Mouse (Mus musculus) midbrain, embryonic 11.5 days (tissue): ENCODE data around the gene Disc1. TPM values are rescaled to one million over a fixed set of nuclear protein-coding genes. Genes with fewer than 3 reads are reported as not detected.

Source experiments
- ATAC-seq: fragments of 200-750 bp; cut with Nextera tagmentation; 2 replicates; pipeline ENCODE4 v1.8.0; 2017; ENCODE audit warnings: moderate TSS enrichment, moderate library complexity; ENCODE audit not compliant: low FRiP score
- DNase-seq: peaks from one replicate; pipeline ENCODE4 v3.0.0; 2015; ENCODE audit warnings: low spot score; ENCODE audit errors: missing footprints
- H3K27ac ChIP-seq: fragments of 300-500 bp; sonication (generic); 2 replicates; pipeline ENCODE4 v1.5.1; 2014; ENCODE audit warnings: low read depth, low read length
- H3K27me3 ChIP-seq: fragments of 300-500 bp; sonication (generic); 2 replicates; pipeline ENCODE4 v1.6.1; 2014; ENCODE audit warnings: mild to moderate bottlenecking, low read length, moderate library complexity, mixed read lengths; ENCODE audit not compliant: control insufficient read depth, insufficient read depth
- H3K36me3 ChIP-seq: fragments of 300-500 bp; sonication (generic); 2 replicates; pipeline ENCODE4 v1.6.1; 2014; ENCODE audit warnings: mild to moderate bottlenecking, low read length, moderate library complexity, mixed read lengths; ENCODE audit not compliant: control insufficient read depth, insufficient read depth
- H3K4me1 ChIP-seq: fragments of 300-500 bp; sonication (generic); 2 replicates; pipeline ENCODE4 v1.6.1; 2014; ENCODE audit warnings: low read length; ENCODE audit not compliant: control insufficient read depth, insufficient read depth
- H3K4me2 ChIP-seq: fragments of 300-500 bp; sonication (generic); 2 replicates; pipeline ENCODE4 v1.6.1; 2014; ENCODE audit warnings: mild to moderate bottlenecking, moderate library complexity
- H3K4me3 ChIP-seq: fragments of 300-500 bp; sonication (generic); 2 replicates; pipeline ENCODE4 v1.5.1; 2014; ENCODE audit warnings: low read depth, low read length
- H3K9ac ChIP-seq: fragments of 300-500 bp; sonication (generic); 2 replicates; pipeline ENCODE4 v1.6.1; 2014; ENCODE audit warnings: low read length
- H3K9me3 ChIP-seq: fragments of 300-500 bp; sonication (generic); 2 replicates; pipeline ENCODE4 v1.6.1; 2016; ENCODE audit warnings: low read length; ENCODE audit not compliant: control insufficient read depth
- WGBS: fragments of 180-500 bp; shearing (Covaris S2); extraction: QIAGEN DNeasy Blood & Tissue Kit; methylation state at CpG from one replicate; pipeline ENCODE4 v1.1.7; 2014; 5-methylcytosine and 5-hydroxymethylcytosine counted together
- polyA plus RNA-seq: library from polyadenylated mRNA; unstranded; fragments of >200 nt; fragmentation: Nextera tagmentation; extraction: Ambion mirVana; gene quantifications from 2 replicates; pipeline ENCODE4 v1.2.1, GENCODE M21; 2014

Gene Disc1
- polyA plus RNA-seq, 1 experiment from 2014 or later, result 0.82 TPM

GRCm38 (mm10) chr8:125074581-125074980 lies 20.6 kb downstream of the Disc1 start:
- Histone ChIP-seq H3K9ac (no peak overlapping the region), H3K27me3 (no peaks in the 10 kb centered on the region), H3K4me3 (no peak overlapping the region), H3K27ac (no peak overlapping the region), H3K36me3 (no peaks in the 10 kb centered on the region), H3K9me3 (no peaks in the 10 kb centered on the region), H3K4me1 (no peaks in the 10 kb centered on the region; the same call in 1 of the 2 replicates), H3K4me2 (no peak overlapping the region)
- ATAC-seq, result no peak
- DNase-seq, result no peak
- WGBS, result 82% methylated on average over 2 of the region's 2 CpGs

DNA sequence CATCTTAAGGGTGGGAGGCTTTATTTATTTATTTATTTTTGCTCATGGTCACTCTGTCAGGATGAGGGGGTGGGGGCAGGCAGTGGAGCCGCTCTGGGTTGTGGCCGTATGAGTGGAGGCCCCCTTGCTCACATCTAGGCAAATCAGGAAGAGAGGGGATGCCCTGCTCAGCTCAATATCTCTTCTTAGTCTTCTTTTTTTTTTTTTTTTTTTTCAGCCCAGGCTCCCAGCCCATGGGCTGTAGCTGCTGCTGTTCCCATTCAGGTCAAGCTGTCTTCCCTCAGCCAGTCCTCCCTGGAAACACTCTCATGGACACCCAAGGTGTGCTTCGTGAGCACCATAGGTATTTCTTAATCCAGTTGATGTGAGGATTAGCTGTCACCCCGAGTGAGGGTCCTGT lies 21.4 kb downstream of the Disc1 start:
- no peak overlapping the region for H3K4me2 ChIP-seq
- WGBS, result 82% methylated on average over 4 of the region's 4 CpGs

GRCm38 (mm10) chr8:125077326-125077725 lies 23.3 kb downstream of the Disc1 start:
- H3K36me3 ChIP-seq, result no peaks in the 10 kb centered on the region
- H3K27me3 ChIP-seq, result no peaks in the 10 kb centered on the region
- no peak overlapping the region for H3K4me2 ChIP-seq
- H3K4me3 ChIP-seq, result no peak overlapping the region
- peaks cover 3% of the 10 kb centered on the region; the same call in 1 of the 2 replicates for H3K4me1 ChIP-seq
- 58% methylated on average over 8 of the region's 8 CpGs for WGBS
- no peak for ATAC-seq
- no peak for DNase-seq
- H3K27ac ChIP-seq, result no peak overlapping the region
- H3K9ac ChIP-seq, result no peak overlapping the region
- H3K9me3 ChIP-seq, result no peaks in the 10 kb centered on the region

More for the DNA sequence above, 21.4 kb downstream of the Disc1 start:
- DNase-seq (no peak), ATAC-seq (no peak)
- H3K4me1 ChIP-seq, result no peaks in the 10 kb centered on the region
- H3K36me3 ChIP-seq, result no peaks in the 10 kb centered on the region
- no peak overlapping the region for H3K9ac ChIP-seq
- no peak overlapping the region for H3K27ac ChIP-seq
- no peak overlapping the region for H3K4me3 ChIP-seq
- no peaks in the 10 kb centered on the region for H3K27me3 ChIP-seq
- no peaks in the 10 kb centered on the region for H3K9me3 ChIP-seq

DNA sequence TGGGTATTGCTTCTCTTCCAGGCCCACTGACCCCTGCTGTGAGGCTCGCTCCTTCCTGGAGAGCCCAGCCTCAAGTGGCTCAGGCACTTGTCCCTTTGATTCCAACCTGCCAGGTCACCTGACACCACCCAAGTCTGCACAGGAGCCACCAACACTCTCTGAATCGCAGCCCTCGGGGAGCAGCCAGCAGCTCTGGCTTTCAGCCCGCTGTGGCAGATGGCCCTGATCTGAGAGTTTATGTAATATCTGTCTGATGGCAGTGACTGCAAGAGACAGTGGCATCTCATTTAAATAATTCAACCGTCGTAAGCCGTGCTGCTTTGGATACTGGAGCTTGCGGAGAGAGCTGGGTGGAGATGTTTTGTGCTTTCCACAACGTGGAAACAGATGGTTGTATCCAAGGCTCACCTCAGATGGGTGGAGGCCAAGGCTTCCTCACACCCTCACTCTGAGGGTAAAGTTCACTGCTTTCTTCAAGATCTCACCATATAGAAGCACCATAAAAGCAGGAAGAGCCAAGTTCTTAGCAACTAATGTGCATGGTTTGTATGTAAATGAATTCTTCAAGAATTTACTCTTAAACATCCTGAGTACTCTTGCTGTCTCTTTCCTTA lies 24.9 kb downstream of the Disc1 start:
- 67% methylated on average over 9 of the region's 9 CpGs for WGBS
- DNase-seq, result no peak
- ATAC-seq, result no peak
- Histone ChIP-seq H3K9me3 (no peaks in the 10 kb centered on the region), H3K4me1 (peaks cover 3% of the 10 kb centered on the region; the same call in 1 of the 2 replicates), H3K27ac (no peak overlapping the region), H3K9ac (no peak overlapping the region), H3K4me3 (no peak overlapping the region), H3K27me3 (no peaks in the 10 kb centered on the region), H3K36me3 (no peaks in the 10 kb centered on the region), H3K4me2 (no peak overlapping the region)

- Histone ChIP-seq H3K4me1 (peaks cover 3% of the 10 kb centered on the region; the same call in 1 of the 2 replicates), H3K4me2 (no peak overlapping the region), H3K9me3 (no peaks in the 10 kb centered on the region), H3K4me3 (no peak overlapping the region), H3K36me3 (no peaks in the 10 kb centered on the region), H3K27ac (no peak overlapping the region), H3K9ac (no peak overlapping the region), H3K27me3 (no peaks in the 10 kb centered on the region)
- DNase-seq (no peak), ATAC-seq (no peak)
- 77% methylated on average over 19 of the region's 19 CpGs for WGBS
Measured at GRCm38 (mm10) chr8:125080388-125081344, 26.7 kb downstream of the Disc1 start.

DNA sequence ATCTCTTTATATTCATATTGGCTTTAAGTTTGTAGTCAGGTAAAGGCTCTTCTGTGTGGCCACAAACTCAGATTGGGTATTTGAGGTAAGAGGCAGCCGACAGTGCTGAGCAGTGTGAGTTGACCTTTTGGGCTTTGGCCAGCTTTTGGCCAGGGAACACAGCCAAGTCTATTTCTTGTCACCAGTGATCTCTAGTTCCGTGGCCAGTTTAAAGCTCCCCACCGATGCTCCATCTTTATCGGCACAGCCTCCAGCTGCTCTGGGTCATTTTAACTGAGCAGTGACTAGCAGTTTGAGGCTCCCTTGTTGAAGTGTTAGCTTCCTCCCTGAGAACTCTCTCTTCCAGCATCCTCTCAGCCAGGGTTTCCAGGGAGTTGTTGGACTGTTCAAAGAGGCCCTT lies 29.8 kb downstream of the Disc1 start:
- WGBS, result 88% methylated on average over 4 of the region's 4 CpGs
- no peaks in the 10 kb centered on the region for H3K27me3 ChIP-seq
- H3K9me3 ChIP-seq, result no peaks in the 10 kb centered on the region
- no peaks in the 10 kb centered on the region for H3K36me3 ChIP-seq
- DNase-seq, result no peak
- H3K9ac ChIP-seq, result no peak overlapping the region
- no peak for ATAC-seq
- peaks cover 3% of the 10 kb centered on the region; the same call in 1 of the 2 replicates for H3K4me1 ChIP-seq
- no peak overlapping the region for H3K4me3 ChIP-seq
- H3K27ac ChIP-seq, result no peak overlapping the region
- no peak overlapping the region for H3K4me2 ChIP-seq

GRCm38 (mm10) chr8:125084523-125084922 lies 30.5 kb downstream of the Disc1 start:
- H3K9ac ChIP-seq, result no peak overlapping the region
- ATAC-seq (no peak), DNase-seq (no peak)
- H3K4me2 ChIP-seq, result no peak overlapping the region
- no peak overlapping the region for H3K27ac ChIP-seq
- no peaks in the 10 kb centered on the region for H3K9me3 ChIP-seq
- no peaks in the 10 kb centered on the region for H3K36me3 ChIP-seq
- no peak overlapping the region for H3K4me3 ChIP-seq
- H3K4me1 ChIP-seq, result peaks cover 3% of the 10 kb centered on the region; the same call in 1 of the 2 replicates
- no peaks in the 10 kb centered on the region for H3K27me3 ChIP-seq
- 75% methylated on average over 7 of the region's 7 CpGs for WGBS

GRCm38 (mm10) chr8:125090889-125091740 lies 37.1 kb downstream of the Disc1 start:
- no peaks in the 10 kb centered on the region for H3K27me3 ChIP-seq
- DNase-seq (no peak), ATAC-seq (no peak)
- no peaks in the 10 kb centered on the region for H3K9me3 ChIP-seq
- WGBS, result 73% methylated on average over 21 of the region's 21 CpGs
- no peak overlapping the region for H3K9ac ChIP-seq
- H3K36me3 ChIP-seq, result no peaks in the 10 kb centered on the region
- H3K4me1 ChIP-seq, result no peaks in the 10 kb centered on the region
- no peak overlapping the region for H3K27ac ChIP-seq
- H3K4me2 ChIP-seq, result no peak overlapping the region
- H3K4me3 ChIP-seq, result no peak overlapping the region
